Mouse (Mus musculus): ENCODE results near the gene Best2.

GRCm38 (mm10) chr8:84969241-84970134 lies 44.8 kb downstream of the Best2 start, which contains the start of the genes Gm49661, Prdx2 and Rnaseh2a:
- TF ChIP-seq CTCF (IDR thresholded peaks at IDR 0.05) (no peak), POLR2A (IDR thresholded peaks at IDR 0.05; ENCODE audit: insufficient read depth, low read depth, low read length) (peak; percentile 96)

Measured in heart, adult 2 months (tissue).